Mouse (Mus musculus): ENCODE results near the gene Gns. TPM values are rescaled to one million over a fixed set of nuclear protein-coding genes. Genes with fewer than 3 reads are reported as not detected.

Gns gene
- polyA plus RNA-seq, 1 experiment from 2014 or later, result 40.3 TPM

GRCm38 (mm10) chr10:121430764-121431540 is 66.1 kb downstream of the Gns start:
- Histone ChIP-seq H3K27ac (ENCODE audit: poor library complexity, severe bottlenecking) (peak overlapping the region; percentile 97), H3K4me2 (peak overlapping the region; percentile 59; the same call in 1 of the 2 replicates), H3K27me3 (replicated peaks) (no peaks in the 10 kb centered on the region), H3K9me3 (replicated peaks) (no peaks in the 10 kb centered on the region), H3K36me3 (no peaks in the 10 kb centered on the region), H3K4me3 (no peak overlapping the region), H3K9ac (no peak overlapping the region), H3K4me1 (replicated peaks) (peaks cover 95% of the 10 kb centered on the region)
- ATAC-seq (ENCODE audit: insufficient number of reproducible peaks, low FRiP score), result no peak
- 54% methylated on average over 15 of the region's 15 CpGs for WGBS

- ATAC-seq (ENCODE audit: insufficient number of reproducible peaks, low FRiP score), result no peak
- peak overlapping the region; percentile 59 for H3K9ac ChIP-seq
- H3K4me2 ChIP-seq, result peak overlapping the region; percentile 50
- H3K27ac ChIP-seq (ENCODE audit: poor library complexity, severe bottlenecking), result peak overlapping the region; percentile 97
- peaks cover 97% of the 10 kb centered on the region for H3K4me1 ChIP-seq (replicated peaks)
- no peaks in the 10 kb centered on the region for H3K9me3 ChIP-seq (replicated peaks)
- no peaks in the 10 kb centered on the region for H3K36me3 ChIP-seq
- no peaks in the 10 kb centered on the region for H3K27me3 ChIP-seq (replicated peaks)
- WGBS, result 20% methylated on average over 12 of the region's 12 CpGs
- no peak overlapping the region for H3K4me3 ChIP-seq
These were observed 67.2 kb downstream of the Gns start for GRCm38 (mm10) chr10:121432041-121432634.

GRCm38 (mm10) chr10:121432635-121433280 is 67.9 kb downstream of the Gns start:
- WGBS, result 20% methylated on average over 16 of the region's 16 CpGs
- H3K4me2 ChIP-seq, result peak overlapping the region; percentile 50

GRCm38 (mm10) chr10:121434441-121435103 is 69.7 kb downstream of the Gns start:
- Histone ChIP-seq H3K27ac (ENCODE audit: poor library complexity, severe bottlenecking) (peak overlapping the region; percentile 69), H3K4me1 (replicated peaks) (peaks cover 85% of the 10 kb centered on the region), H3K4me3 (no peak overlapping the region), H3K36me3 (no peaks in the 10 kb centered on the region), H3K27me3 (replicated peaks) (no peaks in the 10 kb centered on the region), H3K9ac (peak overlapping the region; percentile 33; the same call in 1 of the 2 replicates), H3K4me2 (no peak overlapping the region), H3K9me3 (replicated peaks) (no peaks in the 10 kb centered on the region)
- 73% methylated on average over 15 of the region's 15 CpGs for WGBS
- ATAC-seq (ENCODE audit: insufficient number of reproducible peaks, low FRiP score), result no peak

More at GRCm38 (mm10) chr10:121432635-121433280, 67.9 kb downstream of the Gns start:
- H3K4me1 ChIP-seq (replicated peaks), result peaks cover 92% of the 10 kb centered on the region
- ATAC-seq (ENCODE audit: insufficient number of reproducible peaks, low FRiP score), result no peak
- H3K9ac ChIP-seq, result peak overlapping the region; percentile 59
- H3K9me3 ChIP-seq (replicated peaks), result no peaks in the 10 kb centered on the region
- peak overlapping the region; percentile 97 for H3K27ac ChIP-seq (ENCODE audit: poor library complexity, severe bottlenecking)
- no peaks in the 10 kb centered on the region for H3K27me3 ChIP-seq (replicated peaks)
- H3K36me3 ChIP-seq, result no peaks in the 10 kb centered on the region
- no peak overlapping the region for H3K4me3 ChIP-seq

- Histone ChIP-seq H3K9ac (0 out of 2 replicates have a peak overlapping the region, but pooled peaks have one; percentile 43), H3K27ac (ENCODE audit: poor library complexity, severe bottlenecking) (peak overlapping the region; percentile 86), H3K4me2 (peak overlapping the region; percentile 35), H3K36me3 (no peaks in the 10 kb centered on the region), H3K4me1 (replicated peaks) (peaks cover 85% of the 10 kb centered on the region), H3K27me3 (replicated peaks) (no peaks in the 10 kb centered on the region), H3K9me3 (replicated peaks) (no peaks in the 10 kb centered on the region), H3K4me3 (no peak overlapping the region)
- ATAC-seq (ENCODE audit: insufficient number of reproducible peaks, low FRiP score), result no peak
- 53% methylated on average over 28 of the region's 28 CpGs for WGBS
These were observed 70.8 kb downstream of the Gns start for GRCm38 (mm10) chr10:121435546-121436257.

GRCm38 (mm10) chr10:121436258-121436645 is 71.4 kb downstream of the Gns start:
- 0 out of 2 replicates have a peak overlapping the region, but pooled peaks have one; percentile 43 for H3K9ac ChIP-seq
- H3K4me2 ChIP-seq, result peak overlapping the region; percentile 7; the same call in 1 of the 2 replicates
- H3K27ac ChIP-seq (ENCODE audit: poor library complexity, severe bottlenecking), result peak overlapping the region; percentile 86
- no peaks in the 10 kb centered on the region for H3K9me3 ChIP-seq (replicated peaks)
- 22% methylated on average over 8 of the region's 8 CpGs for WGBS
- H3K36me3 ChIP-seq, result no peaks in the 10 kb centered on the region
- peaks cover 84% of the 10 kb centered on the region for H3K4me1 ChIP-seq (replicated peaks)
- H3K27me3 ChIP-seq (replicated peaks), result no peaks in the 10 kb centered on the region
- ATAC-seq (ENCODE audit: insufficient number of reproducible peaks, low FRiP score), result no peak
- H3K4me3 ChIP-seq, result no peak overlapping the region

GRCm38 (mm10) chr10:121436693-121437092 is 71.8 kb downstream of the Gns start:
- ATAC-seq (ENCODE audit: insufficient number of reproducible peaks, low FRiP score), result no peak
- 35% methylated on average over 4 of the region's 4 CpGs for WGBS
- Histone ChIP-seq H3K4me2 (no peak overlapping the region), H3K4me3 (no peak overlapping the region), H3K36me3 (no peaks in the 10 kb centered on the region), H3K9me3 (replicated peaks) (no peaks in the 10 kb centered on the region), H3K27ac (ENCODE audit: poor library complexity, severe bottlenecking) (peak overlapping the region; percentile 86), H3K27me3 (replicated peaks) (no peaks in the 10 kb centered on the region), H3K9ac (0 out of 2 replicates have a peak overlapping the region, but pooled peaks have one; percentile 43), H3K4me1 (replicated peaks) (peaks cover 84% of the 10 kb centered on the region)

GRCm38 (mm10) chr10:121438109-121438508 is 73.2 kb downstream of the Gns start:
- 55% methylated on average over 6 of the region's 8 CpGs for WGBS

GRCm38 (mm10) chr10:121439310-121439731 is 74.4 kb downstream of the Gns start:
- no peaks in the 10 kb centered on the region for H3K9me3 ChIP-seq (replicated peaks)
- H3K27me3 ChIP-seq (replicated peaks), result no peaks in the 10 kb centered on the region
- H3K4me2 ChIP-seq, result 0 out of 2 replicates have a peak overlapping the region, but pooled peaks have one; percentile 19
- peak overlapping the region; percentile 20; the same call in 1 of the 2 replicates for H3K9ac ChIP-seq
- H3K4me1 ChIP-seq (replicated peaks), result peaks cover 71% of the 10 kb centered on the region
- H3K4me3 ChIP-seq, result no peak overlapping the region
- 32% methylated on average over 12 of the region's 12 CpGs for WGBS
- ATAC-seq (ENCODE audit: insufficient number of reproducible peaks, low FRiP score), result no peak
- no peaks in the 10 kb centered on the region for H3K36me3 ChIP-seq
- peak overlapping the region; percentile 72 for H3K27ac ChIP-seq (ENCODE audit: poor library complexity, severe bottlenecking)

More at GRCm38 (mm10) chr10:121438109-121438508, 73.2 kb downstream of the Gns start:
- Histone ChIP-seq H3K36me3 (no peaks in the 10 kb centered on the region), H3K4me2 (no peak overlapping the region), H3K9ac (no peak overlapping the region), H3K4me1 (replicated peaks) (peaks cover 75% of the 10 kb centered on the region), H3K4me3 (no peak overlapping the region), H3K27ac (ENCODE audit: poor library complexity, severe bottlenecking) (no peak overlapping the region; the same call in 1 of the 2 replicates), H3K27me3 (replicated peaks) (no peaks in the 10 kb centered on the region), H3K9me3 (replicated peaks) (no peaks in the 10 kb centered on the region)
- ATAC-seq (ENCODE audit: insufficient number of reproducible peaks, low FRiP score), result no peak

- WGBS, result 81% methylated on average over 9 of the region's 9 CpGs
- H3K9ac ChIP-seq, result no peak overlapping the region
- H3K4me3 ChIP-seq, result no peak overlapping the region
- H3K4me1 ChIP-seq (replicated peaks), result peaks cover 52% of the 10 kb centered on the region
- no peaks in the 10 kb centered on the region for H3K36me3 ChIP-seq
- H3K27me3 ChIP-seq (replicated peaks), result no peaks in the 10 kb centered on the region
- ATAC-seq (ENCODE audit: insufficient number of reproducible peaks, low FRiP score), result no peak
- no peak overlapping the region for H3K4me2 ChIP-seq
- no peaks in the 10 kb centered on the region for H3K9me3 ChIP-seq (replicated peaks)
- H3K27ac ChIP-seq (ENCODE audit: poor library complexity, severe bottlenecking), result no peak overlapping the region
These were observed 78.9 kb downstream of the Gns start for GRCm38 (mm10) chr10:121443791-121444190.

Measured in heart, embryonic 12.5 days (tissue).